Mouse (Mus musculus) right cerebral cortex, adult 2 months (tissue): ENCODE data around the gene Trnau1ap.
"Not testable (repeated sequence)": the region's sequence is repeated elsewhere in the genome, so short reads cannot be mapped to it uniquely, and the experiment has no call there.

Experiments
- DNase-seq, 2 experiments: peaks; one replicate each; pipeline ENCODE4 v3.0.0; 2021 to 2022; ENCODE audit warnings: low spot score in 2 of 2

Trnau1ap gene

DNA sequence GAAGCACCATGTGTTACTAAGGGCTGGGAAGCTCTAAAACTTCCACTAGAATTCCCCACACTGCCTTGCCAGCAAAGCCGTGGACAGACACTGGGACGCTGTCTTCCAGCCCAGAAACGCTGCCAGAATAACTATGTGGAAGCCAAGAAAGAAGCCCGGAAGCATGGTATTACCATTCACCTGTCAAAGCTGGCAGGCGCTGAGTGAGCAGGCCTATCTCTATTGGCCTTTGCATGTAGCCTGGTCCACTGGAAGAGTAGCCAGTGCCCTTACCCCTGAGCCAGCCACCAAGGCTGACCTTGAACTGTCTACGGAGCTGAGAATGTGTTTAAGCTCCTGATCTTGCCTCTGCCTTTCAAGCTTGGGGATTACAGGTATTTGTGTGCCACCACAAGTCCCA is 27.9 kb downstream of the Trnau1ap start:
- no peak for DNase-seq

GRCm38 (mm10) chr4:132299849-132300248 is 29.5 kb downstream of the Trnau1ap start:
- DNase-seq, result no peak

DNA sequence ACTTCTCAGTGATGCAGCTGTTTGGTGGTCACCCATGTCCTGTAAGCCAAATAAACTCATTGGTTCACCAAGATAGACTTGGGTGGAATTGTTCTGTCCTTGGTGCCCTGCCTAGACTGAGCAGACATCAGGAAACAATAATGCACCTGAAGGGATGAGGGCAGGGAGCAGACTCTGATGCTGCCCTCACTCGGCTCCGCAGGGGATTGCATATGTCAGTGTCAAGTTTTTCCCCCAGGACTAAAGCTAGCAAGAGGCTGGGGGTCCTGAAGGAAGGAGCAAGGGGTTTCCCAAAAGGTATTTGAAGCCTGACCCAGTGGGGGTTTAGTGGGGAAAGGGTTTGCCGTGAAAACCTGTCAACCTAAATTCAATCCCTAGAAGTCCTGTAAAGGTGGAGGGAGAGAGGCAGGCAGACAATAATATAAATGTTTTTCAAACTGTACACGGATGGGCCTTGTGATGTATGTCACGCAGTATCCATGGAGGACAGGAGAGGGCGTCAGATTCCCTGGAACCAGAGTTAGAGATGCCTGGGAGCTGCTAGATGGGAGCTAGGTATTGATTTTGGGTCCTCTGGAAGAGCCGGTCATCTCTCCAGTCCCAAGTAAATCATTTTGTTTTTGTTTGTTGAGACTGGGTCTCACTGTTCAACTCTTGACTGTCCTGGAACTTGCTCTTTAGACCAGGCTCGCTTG is 33.5 kb downstream of the Trnau1ap start:
- no peak for DNase-seq

- no peak for DNase-seq
Measured at GRCm38 (mm10) chr4:132293682-132294240, 35.6 kb downstream of the Trnau1ap start.

DNA sequence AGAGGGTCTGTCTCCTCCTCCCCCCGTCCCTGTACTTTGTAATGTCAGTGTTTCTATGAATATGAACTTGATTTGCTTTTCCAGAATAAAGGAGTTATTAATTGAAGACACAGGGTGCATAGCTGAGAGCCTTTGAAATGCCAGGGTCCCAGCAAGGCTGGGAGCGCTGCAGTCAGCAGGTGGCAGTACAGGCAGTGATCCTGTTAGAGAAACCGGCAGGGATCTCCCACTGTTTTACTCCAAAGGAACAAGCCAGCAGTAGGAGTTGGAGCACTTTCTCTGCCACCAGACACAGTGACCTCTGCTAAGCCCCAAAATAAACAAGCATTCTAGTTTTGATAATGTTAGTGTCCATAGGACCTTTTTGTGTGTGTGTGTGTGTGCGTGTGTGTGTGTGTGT is 36.4 kb downstream of the Trnau1ap start:
- DNase-seq, result peak; percentile 37 to 48

- DNase-seq, result no peak
Measured at GRCm38 (mm10) chr4:132291624-132292335, 37.6 kb downstream of the Trnau1ap start.

GRCm38 (mm10) chr4:132291056-132291455 is 38.3 kb downstream of the Trnau1ap start:
- DNase-seq, result no peak

DNA sequence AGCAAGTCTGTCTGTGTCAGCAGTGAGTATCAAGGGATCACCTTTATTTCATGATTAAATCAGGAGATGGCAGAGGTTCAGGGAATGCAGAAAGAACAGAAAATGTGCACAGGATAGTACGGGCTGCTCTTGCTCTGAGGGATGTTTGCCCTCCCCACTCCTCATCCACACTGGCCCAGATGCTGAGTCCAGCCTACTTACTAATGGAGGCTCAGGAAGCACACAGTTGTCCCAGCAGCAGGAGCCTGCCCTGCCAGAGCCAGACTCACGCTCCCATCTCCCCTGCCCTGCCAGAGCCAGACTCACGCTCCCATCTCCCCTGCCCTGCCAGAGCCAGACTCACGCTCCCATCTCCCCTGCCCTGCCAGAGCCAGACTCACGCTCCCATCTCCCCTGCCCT is 40.5 kb downstream of the Trnau1ap start:
- DNase-seq, result not testable (repeated sequence)

DNA sequence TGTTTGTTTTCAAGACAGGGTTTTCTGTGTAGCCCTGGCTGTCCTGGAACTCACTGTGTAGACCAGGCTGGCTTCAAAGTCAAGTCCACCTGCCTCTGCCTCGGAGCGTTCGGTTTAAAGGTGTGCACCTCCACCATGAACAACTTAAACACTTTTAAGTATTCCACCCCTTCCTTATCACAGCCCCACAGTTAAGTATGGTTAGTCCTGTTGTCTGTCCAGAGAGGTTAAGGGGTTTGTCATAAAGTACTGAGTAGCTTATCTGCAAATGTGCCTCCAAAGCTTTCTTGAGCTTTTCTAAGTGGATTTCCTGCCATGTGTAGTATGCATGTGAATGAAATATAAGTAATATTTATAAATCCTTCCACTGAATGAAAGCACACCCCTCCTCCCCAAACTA is 53.4 kb downstream of the Trnau1ap start:
- no peak for DNase-seq

GRCm38 (mm10) chr4:132274156-132274862 is 55.0 kb downstream of the Trnau1ap start, which contains the start of gene Taf12:
Gene Taf12, plus strand, starts transcription at chr4:132274375.
- DNase-seq, result peak; percentile 89 to 91

- no peak for DNase-seq
Measured at GRCm38 (mm10) chr4:132273166-132273565, 56.2 kb downstream of the Trnau1ap start.

GRCm38 (mm10) chr4:132269740-132270560 is 59.4 kb downstream of the Trnau1ap start:
- peak; percentile 86 for DNase-seq

GRCm38 (mm10) chr4:132268871-132269739 is 60.2 kb downstream of the Trnau1ap start:
- no peak for DNase-seq

- peak in 1 of 2 experiments; percentile 38 for DNase-seq
Measured at GRCm38 (mm10) chr4:132266835-132267349, 62.4 kb downstream of the Trnau1ap start.

DNA sequence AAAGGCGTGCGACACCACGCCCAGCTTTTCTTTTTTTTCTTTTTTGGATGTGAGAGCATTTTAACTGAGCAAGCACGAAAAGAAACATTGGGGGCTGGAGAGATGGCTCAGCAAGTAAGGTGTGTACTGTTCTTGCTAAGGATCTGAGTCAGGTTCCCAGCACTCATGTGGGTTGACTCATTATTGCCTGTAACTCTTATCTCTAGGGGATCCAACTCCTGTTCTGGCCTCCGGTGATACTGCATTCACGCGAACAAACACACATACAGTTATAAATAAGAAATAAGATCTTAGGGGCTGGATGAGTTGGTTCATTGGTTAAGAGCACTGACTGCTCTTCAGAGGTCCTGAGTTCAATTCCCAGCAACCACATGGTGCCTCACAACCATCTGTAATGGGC is 66.0 kb downstream of the Trnau1ap start:
- DNase-seq, result no peak

GRCm38 (mm10) chr4:132262358-132262616 is 67.1 kb downstream of the Trnau1ap start:
- no peak for DNase-seq
